Mouse (Mus musculus): ENCODE results near the gene Sox30.

Gene Sox30

GRCm38 (mm10) chr11:46060651-46061020 lies 80.5 kb downstream of the Sox30 start:
- ChIA-PET CTCF (interaction anchor here in 1 of 4 experiments (1.8 kb wide), 1 partner anchor 10 kb away, joined by 7 read pairs; no protein-coding TSS in a partner anchor), POLR2A (interaction anchor here in 2 of 4 experiments (1.1 to 7.5 kb wide), 4 partner anchors 8 to 67 kb away, joined by 3 to 146 read pairs (median 6); no protein-coding TSS in a partner anchor)

DNA sequence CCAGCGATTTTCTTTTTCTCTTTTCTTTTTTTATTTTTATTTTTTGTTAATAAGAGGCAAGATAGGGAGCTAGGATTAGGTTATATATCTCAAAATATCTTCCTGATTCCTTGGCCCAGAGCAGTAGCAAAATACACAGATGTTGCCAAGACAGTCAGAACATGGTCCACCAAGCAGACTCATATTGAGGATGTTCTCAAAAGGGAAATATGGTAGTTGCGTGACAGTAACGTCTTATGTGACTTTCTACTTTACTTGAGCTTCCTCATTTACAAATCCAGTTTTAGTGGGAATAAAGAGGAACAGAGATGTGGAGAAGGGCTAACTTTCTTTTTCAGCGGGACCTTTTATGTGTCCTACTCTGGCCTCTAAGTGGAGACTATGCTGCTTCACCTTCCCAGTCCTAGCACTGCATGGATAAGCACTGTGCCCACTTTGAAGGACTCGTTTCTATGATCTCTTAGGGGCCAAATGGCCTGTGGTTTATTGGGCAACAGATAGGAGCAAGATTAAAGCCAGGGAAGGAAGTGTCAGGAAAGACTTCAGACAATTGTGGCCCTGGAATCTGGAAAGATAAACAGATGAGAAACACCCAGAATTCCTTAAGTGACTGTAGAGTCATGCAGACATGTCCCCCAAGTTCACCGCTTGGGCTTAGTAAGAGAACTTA lies 81.8 kb downstream of the Sox30 start:
- POLR2A ChIA-PET = interaction anchor here in 2 of 4 experiments (1.1 to 1.7 kb wide), 2 partner anchors 9 kb away, joined by 4 to 8 read pairs; no protein-coding TSS in a partner anchor
- CTCF ChIA-PET = no interaction called here

DNA sequence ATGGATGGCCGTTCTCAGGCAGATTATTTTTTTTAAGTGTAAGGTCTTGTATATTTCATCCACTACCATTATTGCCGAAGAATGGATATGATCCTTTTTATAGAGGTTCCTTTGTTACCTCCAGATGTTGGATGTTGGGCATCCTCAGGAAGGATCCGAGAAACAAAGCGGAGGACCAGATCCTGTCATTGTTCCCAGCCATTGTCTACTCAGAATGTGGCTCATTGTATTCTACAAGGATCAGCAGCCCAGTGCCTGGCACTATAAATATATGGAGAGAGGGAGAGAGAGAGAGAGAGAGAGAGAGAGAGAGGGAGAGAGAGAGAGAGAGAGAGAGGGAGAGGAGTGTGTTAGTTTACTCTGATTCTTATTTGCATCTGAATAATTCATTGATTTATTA lies 82.5 kb downstream of the Sox30 start:
- POLR2A ChIA-PET = interaction anchor here in 3 of 4 experiments (1.0 to 12.4 kb wide), 13 partner anchors 9 to 65 kb away, joined by 3 to 383 read pairs (median 5); no protein-coding TSS in a partner anchor
- CTCF ChIA-PET = no interaction called here

GRCm38 (mm10) chr11:46062993-46063731 lies 83.1 kb downstream of the Sox30 start:
- CTCF ChIA-PET = no interaction called here
- POLR2A ChIA-PET = interaction anchor here in 3 of 4 experiments (0.6 to 12.4 kb wide), 21 partner anchors 6 to 129 kb away, joined by 3 to 383 read pairs (median 5); partner anchors contain the start of gene Adam19 (in 1 of the 3)

DNA sequence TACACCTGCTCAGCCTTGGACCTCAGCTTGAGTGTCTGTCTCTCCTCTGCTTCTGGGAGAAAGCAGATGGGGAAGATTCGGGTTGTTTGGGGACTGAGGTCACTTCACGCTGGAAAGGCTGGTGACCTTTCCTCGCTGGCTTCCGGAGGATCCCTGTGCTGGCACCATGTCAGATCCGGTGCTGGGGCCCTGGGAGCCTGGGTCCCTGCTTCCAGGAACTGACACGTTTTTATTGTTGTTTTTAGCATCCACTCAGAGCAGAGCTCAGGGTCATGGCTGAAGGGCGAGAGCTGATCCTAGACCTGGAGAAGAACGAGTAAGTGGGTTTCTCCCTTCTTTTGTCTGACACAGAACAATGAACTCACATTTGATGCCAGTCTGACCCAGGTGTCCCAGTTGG lies 84.7 kb downstream of the Sox30 start:
- POLR2A ChIA-PET = interaction anchor here (0.5 to 12.4 kb wide), 27 partner anchors 7 to 1260 kb away, joined by 3 to 383 read pairs (median 4); partner anchors contain the start of gene Adam19 (in 3 of the 4)
- CTCF ChIA-PET = interaction anchor here in 3 of 4 experiments (0.7 to 1.0 kb wide), 5 partner anchors 8 to 210 kb away, joined by 3 to 6 read pairs (median 3); no protein-coding TSS in a partner anchor

GRCm38 (mm10) chr11:46065201-46066011 lies 85.3 kb downstream of the Sox30 start:
- POLR2A ChIA-PET = interaction anchor here (0.6 to 12.4 kb wide), 33 partner anchors 8 to 1413 kb away, joined by 3 to 383 read pairs (median 4); partner anchors contain the start of gene Adam19 (in 3 of the 4)
- CTCF ChIA-PET = interaction anchor here in 3 of 4 experiments (0.6 to 1.0 kb wide), 6 partner anchors 9 to 210 kb away, joined by 3 to 6 read pairs (median 4); no protein-coding TSS in a partner anchor

All from embryonic stem cell, embryonic (primary cell).